Mouse (Mus musculus): Measurements from ENCODE around the gene Esd.
A peak's percentile ranks its signal among the peaks of the same experiment; 100 is the strongest.

Gene Esd

GRCm38 (mm10) chr14:74732079-74732783 lies at the start of gene Esd:
Gene Esd (plus strand): TSS chr14:74732297.
- peak; percentile 58 for DNase-seq (ENCODE audit: extremely low spot score, low read depth, low spot score)

DNA sequence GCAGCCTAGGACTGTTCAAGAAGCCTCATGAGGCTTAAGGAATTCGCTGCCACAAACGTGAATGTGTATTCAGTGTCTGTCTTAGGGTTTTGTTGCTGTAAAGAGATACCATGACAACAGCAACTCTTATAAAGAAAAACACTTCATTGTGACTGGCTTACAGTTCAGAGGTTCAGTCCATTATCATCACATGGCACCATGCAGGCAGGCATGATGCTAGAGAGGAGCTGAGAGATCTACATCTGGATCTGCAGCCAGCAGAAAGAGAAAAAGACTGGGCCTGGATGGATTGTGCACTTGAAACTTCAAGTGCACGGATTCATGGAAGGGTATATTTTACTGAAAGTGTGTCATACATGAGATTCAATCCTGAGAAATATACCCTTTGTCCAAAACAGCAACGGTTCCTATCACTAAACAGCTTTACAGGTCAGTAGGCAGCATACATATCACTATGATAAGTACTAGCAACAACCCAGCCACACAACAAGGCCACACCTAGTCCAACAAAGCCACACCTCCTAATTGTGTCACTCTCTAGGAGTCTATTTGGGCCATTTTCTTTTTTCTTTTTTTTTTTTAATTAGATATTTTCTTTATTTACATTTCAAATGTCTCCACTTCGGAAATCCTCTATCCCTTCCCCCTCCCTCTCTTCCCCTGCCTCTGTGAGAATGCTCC lies 47.7 kb upstream of the Esd start:
- DNase-seq (ENCODE audit: extremely low spot score, low read depth, low spot score), result no peak

DNA sequence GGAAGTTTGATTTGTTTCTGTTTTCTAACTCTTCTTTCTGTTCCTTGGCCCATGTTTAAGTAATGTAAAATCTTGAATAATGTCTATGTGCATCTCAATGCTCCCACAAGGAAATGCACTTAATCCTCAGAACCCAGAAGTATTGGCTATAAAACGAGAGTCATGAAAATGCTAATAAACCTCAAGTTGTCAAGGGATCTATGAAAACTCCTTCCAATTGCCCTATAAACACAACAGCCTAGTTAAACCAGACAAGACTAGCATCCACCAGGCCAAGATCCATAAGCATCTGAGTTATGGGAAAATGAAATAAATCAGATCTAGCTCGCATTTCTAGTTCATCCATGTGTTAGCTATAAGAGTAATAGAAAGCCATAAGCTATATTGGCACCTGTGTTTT lies 40.1 kb upstream of the Esd start:
- DNase-seq (ENCODE audit: extremely low spot score, low read depth, low spot score), result no peak

DNA sequence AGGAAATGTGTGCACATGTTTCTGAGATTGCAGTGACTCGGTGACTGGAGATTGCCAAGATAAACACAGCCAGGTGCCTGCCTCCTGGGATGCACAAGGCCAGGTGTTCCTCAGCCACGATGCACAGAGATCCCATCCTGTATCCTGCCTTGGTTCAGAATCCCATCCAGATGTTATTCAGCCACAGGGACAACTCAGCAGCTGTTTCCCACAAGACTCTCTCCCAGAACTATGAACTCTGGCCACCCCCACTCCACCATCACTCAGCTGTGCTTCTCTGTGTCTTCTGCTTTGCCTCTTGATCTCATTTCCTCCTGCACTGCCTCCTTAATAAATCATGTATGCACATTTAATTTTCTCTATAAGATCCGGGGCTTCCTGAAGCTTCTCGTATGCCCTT lies 35.3 kb upstream of the Esd start:
- no peak for DNase-seq (ENCODE audit: extremely low spot score, low read depth, low spot score)

- no peak for DNase-seq (ENCODE audit: extremely low spot score, low read depth, low spot score)
These were observed 34.7 kb upstream of the Esd start for GRCm38 (mm10) chr14:74697432-74697831.

DNA sequence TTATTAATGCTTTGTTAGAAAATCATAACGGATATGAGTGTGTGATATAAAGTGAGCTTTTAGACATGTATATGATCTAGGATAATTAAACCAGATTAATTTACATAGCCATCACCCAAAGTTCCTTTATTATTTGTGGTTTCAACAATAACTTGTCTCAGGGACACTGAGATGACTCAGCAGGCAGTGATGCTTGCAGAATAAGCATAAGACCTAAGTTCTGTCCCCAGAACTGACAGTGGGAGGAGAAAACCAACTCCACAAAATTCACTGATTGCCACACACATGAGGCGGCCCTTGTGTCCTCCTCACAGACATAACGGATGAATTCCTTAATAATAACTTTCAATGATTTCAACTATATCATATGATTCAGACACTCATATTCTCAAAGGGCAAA lies 32.9 kb upstream of the Esd start:
- DNase-seq (ENCODE audit: extremely low spot score, low read depth, low spot score), result no peak

DNA sequence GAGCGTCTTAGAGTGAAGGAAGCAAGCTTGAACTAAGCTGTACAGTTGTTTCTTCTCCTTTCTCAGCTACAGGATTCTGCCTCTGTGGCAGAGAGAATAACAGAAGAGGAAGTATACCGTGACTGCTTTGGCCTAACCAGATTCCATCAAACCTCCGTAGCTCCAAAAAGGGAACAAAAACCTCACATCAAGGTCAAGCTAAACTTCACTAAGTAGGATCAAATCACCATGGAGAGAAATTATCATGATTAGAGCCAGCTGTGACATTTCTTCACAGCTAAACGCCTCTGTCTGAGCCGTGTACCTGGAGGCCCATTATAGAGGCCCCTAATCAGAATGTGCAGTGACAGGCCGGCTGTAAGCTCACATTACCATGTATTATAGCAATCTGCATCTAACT lies 28.2 kb upstream of the Esd start:
- DNase-seq (ENCODE audit: extremely low spot score, low read depth, low spot score), result peak; percentile 8

GRCm38 (mm10) chr14:74709054-74709453 lies 23.0 kb upstream of the Esd start:
- peak; percentile 33 for DNase-seq (ENCODE audit: extremely low spot score, low read depth, low spot score)

DNA sequence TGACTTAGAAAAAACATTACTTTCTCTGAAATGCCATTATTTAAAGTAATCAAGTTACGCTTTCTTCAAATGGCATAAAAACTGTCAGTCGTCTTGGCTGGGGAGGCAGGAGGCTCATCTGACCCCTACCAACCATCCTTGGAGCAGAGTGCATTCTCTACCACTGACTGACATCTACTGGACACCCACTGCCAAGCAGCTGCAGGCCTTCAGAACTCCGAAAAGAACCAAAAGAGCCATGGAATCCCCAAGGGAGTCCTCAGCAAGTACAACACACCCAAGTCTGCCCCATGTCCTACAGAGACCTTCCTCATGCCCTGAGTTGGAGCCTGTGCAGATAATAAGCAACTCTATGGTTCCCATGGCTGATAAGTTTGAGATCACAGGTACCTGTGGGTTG lies 8.6 kb upstream of the Esd start:
- no peak for DNase-seq (ENCODE audit: extremely low spot score, low read depth, low spot score)

- DNase-seq (ENCODE audit: extremely low spot score, low read depth, low spot score), result peak; percentile 2
These were observed 647 bp upstream of the Esd start for GRCm38 (mm10) chr14:74731221-74732078.

GRCm38 (mm10) chr14:74733397-74733796 lies 1.3 kb downstream of the Esd start:
- no peak for DNase-seq (ENCODE audit: extremely low spot score, low read depth, low spot score)

DNA sequence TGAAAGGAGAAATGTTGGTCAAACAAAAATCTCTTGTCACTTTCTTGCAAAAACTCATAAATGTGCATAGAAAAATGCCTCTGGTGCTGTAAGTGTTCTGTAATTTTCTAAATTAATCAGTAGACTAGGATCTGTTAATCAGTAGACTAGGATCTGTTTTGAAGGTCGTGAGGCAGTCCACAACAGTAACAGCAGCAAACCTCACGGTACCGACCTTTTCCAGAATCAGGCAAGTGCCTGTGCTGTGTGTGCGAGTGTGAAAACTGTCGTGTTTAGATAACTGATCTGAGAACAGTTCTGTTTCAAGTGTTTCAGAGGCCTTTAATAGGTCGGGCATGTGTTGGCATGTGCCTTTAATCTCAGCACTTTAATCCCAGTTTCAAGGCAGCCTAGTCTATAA lies 3.4 kb downstream of the Esd start:
- DNase-seq (ENCODE audit: extremely low spot score, low read depth, low spot score), result no peak

DNA sequence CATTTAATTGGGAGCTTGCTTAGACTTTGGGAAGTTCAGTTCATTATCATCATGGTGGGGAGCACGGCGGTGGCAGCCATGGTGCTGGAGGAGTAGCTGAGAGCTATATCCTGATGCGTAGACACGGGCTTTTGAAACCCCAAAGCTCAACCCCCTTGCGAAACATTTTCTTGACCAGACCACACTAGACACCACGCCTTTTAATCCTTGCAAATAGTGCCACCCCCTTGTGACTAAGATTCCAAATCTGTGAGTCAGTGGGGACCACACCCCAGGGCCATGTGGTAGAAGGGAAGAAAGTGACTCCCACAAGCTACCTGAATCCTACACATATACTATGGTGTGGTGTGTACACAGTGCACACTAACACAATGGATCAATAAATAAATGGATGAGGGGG lies 4.8 kb downstream of the Esd start:
- DNase-seq (ENCODE audit: extremely low spot score, low read depth, low spot score), result no peak

GRCm38 (mm10) chr14:74764191-74764918 lies 32.3 kb downstream of the Esd start:
- peak; percentile 47 for DNase-seq (ENCODE audit: extremely low spot score, low read depth, low spot score)

GRCm38 (mm10) chr14:74767892-74768291 lies 35.8 kb downstream of the Esd start:
- DNase-seq (ENCODE audit: extremely low spot score, low read depth, low spot score), result no peak

- DNase-seq (ENCODE audit: extremely low spot score, low read depth, low spot score), result no peak
These were observed 42.0 kb downstream of the Esd start for GRCm38 (mm10) chr14:74774046-74774619.

GRCm38 (mm10) chr14:74784243-74784934 lies 52.3 kb downstream of the Esd start:
- no peak for DNase-seq (ENCODE audit: extremely low spot score, low read depth, low spot score)

DNA sequence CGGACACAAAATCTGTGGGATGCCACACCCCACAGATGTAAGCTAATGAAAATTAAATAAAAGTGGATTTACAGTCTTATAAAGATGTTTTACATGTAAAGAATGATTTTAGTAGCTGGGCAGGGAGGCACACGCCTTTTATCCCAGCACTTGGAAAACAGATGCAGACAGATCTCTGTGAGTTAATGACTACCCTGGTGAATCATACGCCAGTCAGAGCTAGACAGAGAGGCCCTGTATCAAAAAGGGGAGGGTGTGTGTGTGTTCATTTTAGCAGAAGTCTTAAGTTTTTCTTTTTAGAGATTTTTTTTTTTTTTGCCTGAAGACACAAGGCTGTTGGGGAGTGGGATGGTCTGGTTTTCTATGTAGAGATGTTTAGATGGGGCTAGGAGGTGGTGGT lies 55.6 kb downstream of the Esd start:
- DNase-seq (ENCODE audit: extremely low spot score, low read depth, low spot score), result no peak

DNA sequence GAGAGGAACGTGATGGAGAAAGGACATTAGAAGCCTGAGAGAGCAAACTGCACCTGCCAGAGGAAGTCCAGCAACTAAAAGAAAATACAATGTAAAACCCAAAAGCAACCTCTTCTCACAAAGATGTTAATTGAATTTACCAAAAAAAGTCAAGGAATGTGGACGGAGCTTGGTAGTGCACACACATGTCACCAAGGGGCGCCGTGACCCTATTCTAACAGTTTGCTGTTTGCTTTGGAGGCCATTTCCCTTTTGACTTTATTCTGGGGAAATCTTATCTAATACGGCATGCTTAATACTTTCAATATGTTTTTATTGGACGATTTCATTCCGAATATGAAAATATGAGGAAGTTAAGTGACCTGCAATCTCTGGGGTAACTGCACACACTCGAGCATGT lies 56.7 kb downstream of the Esd start:
- no peak for DNase-seq (ENCODE audit: extremely low spot score, low read depth, low spot score)

DNA sequence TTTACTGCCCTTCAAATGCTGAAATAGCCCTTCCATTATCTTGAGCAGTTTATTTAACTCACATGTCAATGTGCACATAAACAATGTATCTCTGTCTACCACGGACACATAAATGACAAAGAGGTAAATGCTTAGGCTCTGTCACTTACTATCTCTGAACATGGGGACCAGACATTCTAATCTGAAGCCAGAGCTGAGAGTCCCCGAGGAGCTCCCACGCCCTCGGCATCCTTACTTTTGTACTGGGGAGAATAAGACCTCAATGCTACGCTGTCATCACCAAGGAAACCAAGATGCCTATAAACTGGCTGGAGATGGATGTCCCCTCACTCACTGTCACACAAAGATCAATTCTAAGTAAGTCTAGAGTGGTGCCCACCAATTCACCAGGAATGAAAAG lies 58.4 kb downstream of the Esd start:
- no peak for DNase-seq (ENCODE audit: extremely low spot score, low read depth, low spot score)

Measured in hindlimb bud, embryonic 11.5 days (tissue).